Mouse (Mus musculus) megakaryocyte, embryonic 14.5 days (primary cell): ENCODE measurements around the gene Ppfia1. TPM values are rescaled to one million over a fixed set of nuclear protein-coding genes. Genes with fewer than 3 reads are reported as not detected.

Experiments
- H3K27me3 ChIP-seq: replicated peaks from 2 replicates; pipeline ENCODE3; 2012; ENCODE audit warnings: inconsistent platforms
- H3K36me3 ChIP-seq: replicated peaks from 2 replicates; pipeline ENCODE3; 2012; ENCODE audit warnings: low read length, inconsistent platforms, mixed read lengths
- H3K4me1 ChIP-seq: 2 replicates; pipeline ENCODE4 v1.6.1; 2012; ENCODE audit warnings: inconsistent platforms
- H3K4me3 ChIP-seq: replicated peaks from 2 replicates; pipeline ENCODE3; 2012; ENCODE audit warnings: moderate library complexity, mild to moderate bottlenecking, inconsistent platforms
- H3K9me3 ChIP-seq: 2 replicates; pipeline ENCODE4 v1.6.1; 2012; ENCODE audit warnings: inconsistent platforms
- FLI1 ChIP-seq: IDR thresholded peaks from 2 replicates; pipeline ENCODE4 v1.6.1; 2012; ENCODE audit warnings: low read length, inconsistent platforms, mixed read lengths
- GATA1 ChIP-seq: IDR thresholded peaks from 3 replicates; pipeline ENCODE4 v1.6.1; 2012; ENCODE audit warnings: mixed read lengths, low read length, inconsistent platforms, borderline replicate concordance
- polyA plus RNA-seq: library from polyadenylated mRNA; stranded (reverse); fragments of >175 nt; gene quantifications from 2 replicates; pipeline ENCODE4 v1.2.3, GENCODE M21; 2012; ENCODE audit warnings: low replicate concordance; ENCODE audit not compliant: insufficient read depth

The Ppfia1 gene
- polyA plus RNA-seq, 1 experiment = 183 TPM

DNA sequence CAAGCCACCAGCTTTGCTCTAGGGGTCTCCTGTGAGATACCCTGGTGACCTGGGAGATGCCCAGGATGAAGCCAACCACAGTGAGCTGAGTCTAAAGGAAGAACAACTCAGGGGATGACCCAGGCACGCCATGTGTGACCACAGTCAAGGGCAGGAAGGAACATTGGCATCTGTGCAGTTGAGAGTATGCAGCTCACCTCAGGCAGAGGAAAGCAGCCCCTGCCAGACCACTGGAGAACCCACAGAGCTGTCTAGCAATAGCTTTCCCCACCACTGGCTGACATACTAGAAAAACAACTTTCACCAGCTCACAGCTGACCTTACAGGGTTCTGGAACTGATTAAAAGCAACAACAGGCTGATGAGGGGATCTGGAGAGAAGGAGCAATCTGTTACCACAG, 105.3 kb downstream of the Ppfia1 start:
- Histone ChIP-seq H3K36me3 (peaks cover 81% of the 10 kb centered on the region), H3K9me3 (peaks cover 2% of the 10 kb centered on the region; the same call in 1 of the 2 replicates), H3K4me1 (peaks cover 93% of the 10 kb centered on the region), H3K27me3 (peaks cover 6% of the 10 kb centered on the region), H3K4me3 (no peak overlapping the region)
- TF ChIP-seq FLI1 = no peak

DNA sequence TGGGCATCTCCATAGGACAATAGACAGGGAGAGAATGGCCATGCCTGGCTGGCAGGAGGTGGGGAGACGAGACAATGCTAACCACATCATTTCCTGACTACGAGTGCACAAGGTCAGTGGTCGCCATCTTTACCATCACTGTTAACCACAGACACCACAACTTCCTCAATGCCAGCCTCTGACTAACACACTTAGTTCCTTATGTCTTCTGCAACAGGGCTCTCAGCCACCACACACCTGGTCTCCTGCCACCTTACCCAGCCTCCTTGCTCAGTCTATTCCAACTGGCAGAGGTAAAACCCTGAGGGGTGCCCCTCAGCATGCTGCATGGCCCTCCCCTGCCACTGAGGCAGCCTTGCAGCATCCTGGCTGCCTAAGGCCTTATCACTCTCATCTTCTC, 106.4 kb downstream of the Ppfia1 start:
- Histone ChIP-seq H3K9me3 (peaks cover 2% of the 10 kb centered on the region; the same call in 1 of the 2 replicates), H3K4me1 (peaks cover 96% of the 10 kb centered on the region), H3K36me3 (peaks cover 79% of the 10 kb centered on the region), H3K4me3 (peak overlapping the region; percentile 76), H3K27me3 (peaks cover 4% of the 10 kb centered on the region)
- no peak for TF ChIP-seq GATA1
- peak; percentile 62 for TF ChIP-seq FLI1

- no peaks in the 10 kb centered on the region for H3K27me3 ChIP-seq
- TF ChIP-seq FLI1 (peak; percentile 62; the same call in 1 of the 2 replicates), GATA1 (no peak)
- peak overlapping the region; percentile 60 for H3K4me3 ChIP-seq
- peaks cover 75% of the 10 kb centered on the region for H3K36me3 ChIP-seq
- peaks cover 100% of the 10 kb centered on the region for H3K4me1 ChIP-seq
- H3K9me3 ChIP-seq = peaks cover 2% of the 10 kb centered on the region; the same call in 1 of the 2 replicates
Observed at GRCm38 (mm10) chr7:144444788-144445187, 108.7 kb downstream of the Ppfia1 start.

- Histone ChIP-seq H3K4me1 (peaks cover 100% of the 10 kb centered on the region), H3K4me3 (peak overlapping the region; percentile 88), H3K9me3 (peaks cover 11% of the 10 kb centered on the region), H3K27me3 (peaks cover 7% of the 10 kb centered on the region), H3K36me3 (peaks cover 83% of the 10 kb centered on the region)
- TF ChIP-seq FLI1 (peak; percentile 43; the same call in 1 of the 2 replicates), GATA1 (peak; percentile 50; the same call in 1 of the 3 replicates)
Observed at GRCm38 (mm10) chr7:144441976-144442375, 111.6 kb downstream of the Ppfia1 start.

DNA sequence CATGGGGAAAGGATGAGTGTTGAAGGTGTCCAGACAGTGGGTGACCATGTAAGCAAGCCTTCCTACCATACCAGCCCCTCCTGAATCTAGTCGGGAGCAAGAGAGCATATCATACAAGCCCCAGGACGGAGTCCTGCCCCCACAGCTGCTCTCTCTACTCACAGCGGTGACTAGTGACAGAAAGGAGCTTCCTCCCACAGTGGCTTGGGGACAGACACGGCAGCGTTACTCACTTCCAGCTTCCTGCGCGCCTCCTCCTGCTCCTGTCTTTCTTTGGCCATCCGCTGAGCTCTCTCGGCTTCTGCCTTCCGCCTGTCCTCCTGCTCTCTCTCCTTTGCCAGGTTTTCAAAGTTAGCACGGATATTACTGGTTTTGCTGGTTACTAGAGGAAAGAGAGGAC, 112.1 kb downstream of the Ppfia1 start:
- Histone ChIP-seq H3K4me1 (peaks cover 99% of the 10 kb centered on the region), H3K27me3 (peaks cover 7% of the 10 kb centered on the region), H3K36me3 (peaks cover 84% of the 10 kb centered on the region), H3K9me3 (peaks cover 11% of the 10 kb centered on the region), H3K4me3 (peak overlapping the region; percentile 88)
- TF ChIP-seq GATA1 (no peak), FLI1 (no peak)

DNA sequence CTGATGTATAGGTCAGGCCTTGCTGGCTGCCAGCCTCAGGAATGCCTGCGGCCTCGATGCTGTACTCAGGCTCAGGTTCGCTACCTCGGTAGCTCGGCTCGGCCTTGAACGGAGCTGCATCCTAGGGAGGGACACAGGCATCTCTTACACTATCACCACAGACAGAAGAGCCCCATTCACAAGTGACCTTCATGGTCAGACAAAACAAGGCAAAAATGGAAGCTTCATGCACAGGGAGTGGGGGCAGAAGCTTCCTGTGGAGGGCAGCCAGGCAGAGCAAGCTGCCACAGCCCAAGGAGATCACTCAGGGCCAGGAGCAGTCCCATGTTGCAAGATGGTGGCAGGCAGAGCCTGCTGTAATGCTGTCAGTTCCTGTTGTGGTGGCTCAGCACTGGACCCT, 114.7 kb downstream of the Ppfia1 start:
- TF ChIP-seq FLI1 (no peak), GATA1 (no peak)
- Histone ChIP-seq H3K9me3 (peaks cover 8% of the 10 kb centered on the region), H3K4me3 (peak overlapping the region; percentile 88), H3K36me3 (peaks cover 76% of the 10 kb centered on the region), H3K27me3 (peaks cover 9% of the 10 kb centered on the region), H3K4me1 (peaks cover 82% of the 10 kb centered on the region)

GRCm38 (mm10) chr7:144432920-144433319, 120.6 kb downstream of the Ppfia1 start:
- H3K36me3 ChIP-seq = peaks cover 62% of the 10 kb centered on the region
- TF ChIP-seq FLI1 = no peak
- no peak for TF ChIP-seq GATA1
- no peak overlapping the region for H3K4me3 ChIP-seq
- peaks cover 17% of the 10 kb centered on the region for H3K9me3 ChIP-seq
- H3K27me3 ChIP-seq = peaks cover 26% of the 10 kb centered on the region
- peaks cover 74% of the 10 kb centered on the region for H3K4me1 ChIP-seq

- Histone ChIP-seq H3K27me3 (peaks cover 36% of the 10 kb centered on the region), H3K36me3 (peaks cover 20% of the 10 kb centered on the region), H3K4me3 (no peak overlapping the region), H3K9me3 (peaks cover 17% of the 10 kb centered on the region), H3K4me1 (peaks cover 70% of the 10 kb centered on the region)
- TF ChIP-seq GATA1 = no peak
- TF ChIP-seq FLI1 = no peak
Observed at GRCm38 (mm10) chr7:144427460-144427859, 126.1 kb downstream of the Ppfia1 start.

Other genes with a start within 250 kb of the Ppfia1 start
- 83.6 and 311 TPM in 2 replicates for gene Cttn, start 82.7 kb downstream of the Ppfia1 start, polyA plus RNA-seq
- gene Fadd, start 28.7 kb upstream of the Ppfia1 start, polyA plus RNA-seq = 1.5 and 5.7 TPM in 2 replicates
- gene Ano1, start 198.2 kb upstream of the Ppfia1 start, polyA plus RNA-seq = not detected in 2 replicates